Mouse (Mus musculus) heart, postnatal 0 days (tissue): ENCODE measurements around the gene Gpr26. TPM values are rescaled to one million over a fixed set of nuclear protein-coding genes. Genes with fewer than 3 reads are reported as not detected.

Source experiments
- ATAC-seq: fragments of 200-750 bp; cut with Nextera tagmentation; 2 replicates; pipeline ENCODE4 v1.8.0; 2017; ENCODE audit warnings: low read depth, moderate number of reproducible peaks, moderate library complexity; ENCODE audit not compliant: insufficient read depth
- DNase-seq: peaks from one replicate; pipeline ENCODE4 v3.0.0-alpha.2; 2016; ENCODE audit warnings: low spot score
- H3K27ac ChIP-seq: fragments of 300-500 bp; sonication (generic); 2 replicates; pipeline ENCODE4 v1.5.1; 2014; ENCODE audit warnings: low read depth, mild to moderate bottlenecking
- H3K27me3 ChIP-seq: fragments of 300-500 bp; sonication (generic); 2 replicates; pipeline ENCODE4 v1.6.1; 2014; ENCODE audit warnings: low read length, mixed read lengths; ENCODE audit not compliant: control insufficient read depth, insufficient read depth
- H3K36me3 ChIP-seq: fragments of 300-500 bp; sonication (generic); replicated peaks from 2 replicates; pipeline ENCODE4 v1.6.1; 2014; ENCODE audit warnings: low read length, mixed read lengths; ENCODE audit not compliant: control insufficient read depth, insufficient read depth
- H3K4me1 ChIP-seq: fragments of 300-500 bp; sonication (generic); 2 replicates; pipeline ENCODE4 v1.6.1; 2014; ENCODE audit warnings: antibody characterized with exemption; ENCODE audit not compliant: control insufficient read depth, insufficient read depth
- H3K4me2 ChIP-seq: fragments of 300-500 bp; sonication (generic); 2 replicates; pipeline ENCODE4 v1.6.1; 2014; ENCODE audit warnings: low read depth, mild to moderate bottlenecking, low read length, moderate library complexity
- H3K4me3 ChIP-seq: fragments of 300-500 bp; sonication (generic); 2 replicates; pipeline ENCODE4 v1.5.1; 2014; ENCODE audit warnings: low read depth, low read length
- H3K9ac ChIP-seq: fragments of 300-500 bp; sonication (generic); replicated peaks from 2 replicates; pipeline ENCODE4 v1.6.1; 2014; ENCODE audit warnings: low read depth, low read length, mixed read lengths
- H3K9me3 ChIP-seq: fragments of 300-500 bp; sonication (generic); replicated peaks from 2 replicates; pipeline ENCODE4 v1.6.1; 2016; ENCODE audit warnings: low read length; ENCODE audit not compliant: control insufficient read depth
- CTCF ChIP-seq: IDR thresholded peaks from 2 replicates; pipeline ENCODE4 v1.5.1; 2016; ENCODE audit warnings: antibody characterized with exemption, control low read depth, low read depth
- EP300 ChIP-seq: IDR thresholded peaks from 2 replicates; pipeline ENCODE4 v1.6.1; 2016; ENCODE audit warnings: antibody characterized with exemption, low read depth
- WGBS: fragments of 180-500 bp; shearing (Covaris S2); extraction: QIAGEN DNeasy Blood & Tissue Kit; methylation state at CpG from one replicate; pipeline ENCODE4 v1.1.7; 2014; 5-methylcytosine and 5-hydroxymethylcytosine counted together
- polyA plus RNA-seq: library from polyadenylated mRNA; unstranded; fragments of >200 nt; fragmentation: Nextera tagmentation; extraction: Ambion mirVana; gene quantifications from 2 replicates; pipeline ENCODE4 v1.2.1, GENCODE M21; 2015
- total RNA-seq: library from RNA; depleted of rRNA; stranded (reverse); fragments of >200 nt; gene quantifications from 2 replicates; pipeline ENCODE4 v1.2.3, GENCODE M21; 2014; ENCODE audit warnings: low replicate concordance

Gpr26 gene
- total and polyA plus RNA-seq, 2 experiments from 2014 or later, result not detected

GRCm38 (mm10) chr7:131953402-131953801, 12.9 kb upstream of the Gpr26 start:
- Histone ChIP-seq H3K4me3 (no peak overlapping the region), H3K27ac (no peak overlapping the region), H3K36me3 (no peaks in the 10 kb centered on the region), H3K9ac (no peak overlapping the region), H3K27me3 (no peaks in the 10 kb centered on the region), H3K4me2 (no peak overlapping the region), H3K9me3 (no peaks in the 10 kb centered on the region), H3K4me1 (no peaks in the 10 kb centered on the region)
- ATAC-seq (no peak), DNase-seq (no peak)
- TF ChIP-seq EP300, result no peak
- TF ChIP-seq CTCF, result no peak
- 65% methylated on average over 3 of the region's 3 CpGs for WGBS

DNA sequence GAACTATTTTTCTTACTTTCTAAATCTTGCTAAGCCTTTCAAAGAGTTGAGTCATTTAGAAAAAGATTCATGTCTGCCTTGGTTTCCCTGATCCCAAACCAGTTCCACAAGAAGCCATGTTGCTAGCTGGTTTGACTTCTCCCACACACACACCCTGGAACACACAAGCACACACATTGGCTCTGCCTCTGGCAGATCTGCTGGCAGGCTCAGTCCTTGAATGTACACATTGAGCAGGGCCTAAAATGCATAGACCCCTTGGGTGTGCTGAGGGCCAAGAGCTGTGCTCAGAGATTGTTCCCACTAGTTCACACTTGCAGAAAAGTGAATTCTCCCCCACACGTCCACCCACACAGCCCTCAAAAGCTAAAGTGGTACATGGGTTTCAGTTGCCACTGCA, 7.6 kb upstream of the Gpr26 start:
- Histone ChIP-seq H3K4me1 (no peaks in the 10 kb centered on the region), H3K9me3 (no peaks in the 10 kb centered on the region), H3K27ac (no peak overlapping the region), H3K4me2 (no peak overlapping the region), H3K27me3 (no peaks in the 10 kb centered on the region), H3K4me3 (no peak overlapping the region), H3K9ac (no peak overlapping the region), H3K36me3 (no peaks in the 10 kb centered on the region)
- TF ChIP-seq CTCF (no peak), EP300 (no peak)
- ATAC-seq (no peak), DNase-seq (no peak)
- WGBS, result 36% methylated on average over 1 of the region's 1 CpGs

- Histone ChIP-seq H3K4me1 (no peaks in the 10 kb centered on the region), H3K9me3 (no peaks in the 10 kb centered on the region), H3K9ac (no peak overlapping the region), H3K27ac (no peak overlapping the region), H3K27me3 (peaks cover 5% of the 10 kb centered on the region; the same call in 1 of the 2 replicates), H3K4me3 (no peak overlapping the region), H3K36me3 (no peaks in the 10 kb centered on the region), H3K4me2 (no peak overlapping the region)
- no peak for TF ChIP-seq CTCF
- TF ChIP-seq EP300, result no peak
- WGBS, result 25% methylated on average over 6 of the region's 6 CpGs
- ATAC-seq (no peak), DNase-seq (no peak)
Measured at GRCm38 (mm10) chr7:131960551-131960950, 5.7 kb upstream of the Gpr26 start.

DNA sequence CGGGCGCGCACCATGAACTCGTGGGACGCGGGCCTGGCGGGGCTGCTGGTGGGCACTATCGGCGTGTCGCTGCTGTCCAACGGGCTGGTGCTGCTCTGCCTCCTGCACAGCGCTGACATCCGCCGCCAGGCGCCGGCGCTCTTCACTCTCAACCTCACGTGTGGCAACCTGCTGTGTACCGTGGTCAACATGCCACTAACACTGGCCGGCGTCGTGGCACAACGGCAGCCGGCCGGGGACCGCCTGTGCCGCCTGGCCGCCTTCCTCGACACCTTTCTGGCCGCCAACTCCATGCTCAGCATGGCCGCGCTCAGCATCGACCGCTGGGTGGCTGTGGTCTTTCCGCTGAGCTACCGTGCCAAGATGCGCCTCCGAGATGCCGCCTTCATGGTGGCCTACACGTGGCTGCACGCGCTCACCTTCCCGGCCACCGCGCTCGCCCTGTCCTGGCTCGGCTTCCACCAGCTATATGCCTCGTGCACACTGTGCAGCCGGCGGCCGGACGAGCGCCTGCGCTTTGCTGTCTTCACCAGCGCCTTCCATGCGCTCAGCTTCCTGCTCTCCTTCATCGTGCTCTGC, 745 bp downstream of the Gpr26 start:
- Histone ChIP-seq H3K4me2 (no peak overlapping the region), H3K27me3 (peaks cover 35% of the 10 kb centered on the region), H3K9me3 (no peaks in the 10 kb centered on the region), H3K9ac (no peak overlapping the region), H3K4me3 (no peak overlapping the region), H3K4me1 (no peaks in the 10 kb centered on the region), H3K27ac (no peak overlapping the region), H3K36me3 (no peaks in the 10 kb centered on the region)
- ATAC-seq (no peak; the same call in 1 of the 2 replicates), DNase-seq (no peak)
- WGBS, result 7% methylated on average over 57 of the region's 57 CpGs
- no peak for TF ChIP-seq EP300
- no peak for TF ChIP-seq CTCF

- no peaks in the 10 kb centered on the region for H3K36me3 ChIP-seq
- ATAC-seq, result no peak
- peaks cover 33% of the 10 kb centered on the region for H3K27me3 ChIP-seq
- H3K27ac ChIP-seq, result no peak overlapping the region
- no peak overlapping the region for H3K9ac ChIP-seq
- no peak for TF ChIP-seq CTCF
- WGBS, result 23% methylated on average over 3 of the region's 3 CpGs
- DNase-seq, result no peak
- no peak overlapping the region for H3K4me2 ChIP-seq
- H3K4me1 ChIP-seq, result no peaks in the 10 kb centered on the region
- no peak overlapping the region for H3K4me3 ChIP-seq
- H3K9me3 ChIP-seq, result no peaks in the 10 kb centered on the region
Measured at GRCm38 (mm10) chr7:131970255-131970654, 4.0 kb downstream of the Gpr26 start.

DNA sequence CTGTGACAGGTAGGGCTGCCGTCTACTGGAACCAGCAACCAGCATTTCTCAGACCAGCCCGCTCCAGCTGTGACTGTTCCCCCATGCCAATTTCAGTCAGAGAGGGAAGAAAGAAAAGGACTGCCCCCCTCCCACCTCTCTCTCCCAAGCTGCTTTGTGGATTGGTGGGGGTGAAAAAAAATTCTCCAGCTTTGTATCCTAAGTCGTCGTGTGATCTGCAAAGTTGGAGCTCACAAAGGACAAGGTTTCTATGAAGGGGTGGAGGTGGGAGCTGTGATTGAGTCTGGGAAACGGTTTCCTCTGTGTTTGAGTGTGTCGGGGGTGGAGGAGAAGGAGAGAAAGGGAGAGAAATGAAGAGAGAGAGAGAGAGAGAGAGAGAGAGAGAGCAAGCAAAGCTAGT, 9.6 kb downstream of the Gpr26 start:
- Histone ChIP-seq H3K9ac (no peak overlapping the region), H3K27ac (no peak overlapping the region), H3K4me2 (no peak overlapping the region), H3K4me1 (no peaks in the 10 kb centered on the region), H3K4me3 (no peak overlapping the region), H3K36me3 (no peaks in the 10 kb centered on the region), H3K9me3 (no peaks in the 10 kb centered on the region), H3K27me3 (no peaks in the 10 kb centered on the region)
- WGBS, result 63% methylated on average over 6 of the region's 6 CpGs
- TF ChIP-seq CTCF (no peak), EP300 (no peak)
- ATAC-seq, result no peak
- no peak for DNase-seq
